Mouse (Mus musculus): ENCODE results near the gene Mmrn1. TPM values are rescaled to one million over a fixed set of nuclear protein-coding genes. Genes with fewer than 3 reads are reported as not detected.

Gene Mmrn1
- polyA plus RNA-seq, 1 experiment from 2014 or later = 8.3 TPM

DNA sequence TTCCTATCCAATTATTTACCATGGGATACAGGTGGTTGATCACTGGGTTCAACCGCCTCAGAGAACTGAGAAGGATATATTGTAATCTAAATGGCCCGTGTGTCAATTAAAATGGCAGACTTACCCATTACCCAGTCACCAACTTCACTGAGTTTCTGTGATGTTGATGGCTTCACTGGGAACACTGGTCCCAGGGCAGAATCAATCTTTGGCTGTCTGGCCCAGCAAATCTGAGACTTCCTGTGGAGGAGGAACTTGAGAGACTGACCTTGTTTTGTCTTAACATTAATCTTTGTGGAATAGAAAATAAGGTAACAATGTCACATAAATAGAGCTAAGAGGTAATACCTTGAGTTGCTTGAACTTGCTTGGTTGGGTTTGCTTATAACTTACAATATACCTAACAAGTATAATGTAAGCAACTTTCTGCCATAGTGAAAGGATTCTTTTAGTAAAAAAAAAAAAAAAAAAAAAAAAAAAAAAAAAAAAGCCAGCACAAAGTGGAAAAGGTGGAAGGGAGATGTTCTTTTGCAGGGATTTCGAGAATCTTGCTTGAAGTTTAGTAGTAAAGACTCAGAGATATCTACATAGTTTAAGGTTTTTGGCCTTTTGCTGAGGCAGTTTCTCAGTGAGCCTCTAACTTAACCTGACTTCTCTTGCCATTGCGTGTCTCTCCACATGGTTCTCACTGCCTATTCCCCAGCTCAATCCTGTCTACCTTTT is 68.8 kb downstream of the Mmrn1 start:
- Histone ChIP-seq H3K4me1 (no peaks in the 10 kb centered on the region), H3K9me3 (replicated peaks) (no peaks in the 10 kb centered on the region), H3K4me2 (replicated peaks) (no peak overlapping the region), H3K27me3 (no peaks in the 10 kb centered on the region), H3K9ac (no peak overlapping the region), H3K4me3 (replicated peaks) (no peak overlapping the region), H3K27ac (replicated peaks) (no peak overlapping the region), H3K36me3 (no peaks in the 10 kb centered on the region)
- WGBS = 79% methylated on average over 4 of the region's 4 CpGs
- no peak for ATAC-seq (ENCODE audit: insufficient number of reproducible peaks, low FRiP score, low TSS enrichment, low read depth)

DNA sequence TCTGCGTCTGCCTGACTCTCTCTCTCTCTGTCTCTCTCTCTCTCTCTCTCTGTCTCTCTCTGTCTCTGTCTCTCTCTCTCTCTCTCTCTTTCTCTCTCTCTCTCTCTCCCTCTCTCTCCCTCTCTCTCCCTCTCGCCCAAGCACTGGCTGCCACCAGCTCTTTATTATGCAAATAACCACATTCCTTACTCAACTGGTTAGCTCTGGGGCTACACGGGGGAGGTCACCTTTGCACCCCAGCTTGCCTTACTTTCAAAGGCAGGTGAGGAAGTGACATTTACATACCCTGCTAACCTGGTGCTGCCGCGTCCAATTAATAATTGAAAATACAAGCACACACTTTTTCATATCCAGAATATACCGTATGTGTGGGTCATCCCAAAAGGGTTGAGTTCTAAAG is 69.3 kb downstream of the Mmrn1 start:
- H3K4me2 ChIP-seq (replicated peaks) = no peak overlapping the region
- H3K4me3 ChIP-seq (replicated peaks) = no peak overlapping the region
- no peaks in the 10 kb centered on the region for H3K27me3 ChIP-seq
- no peak for ATAC-seq (ENCODE audit: insufficient number of reproducible peaks, low FRiP score, low TSS enrichment, low read depth)
- H3K27ac ChIP-seq (replicated peaks) = no peak overlapping the region
- WGBS = 24% methylated on average over 6 of the region's 6 CpGs
- H3K9ac ChIP-seq = no peak overlapping the region
- H3K4me1 ChIP-seq = no peaks in the 10 kb centered on the region
- no peaks in the 10 kb centered on the region for H3K9me3 ChIP-seq (replicated peaks)
- H3K36me3 ChIP-seq = no peaks in the 10 kb centered on the region

DNA sequence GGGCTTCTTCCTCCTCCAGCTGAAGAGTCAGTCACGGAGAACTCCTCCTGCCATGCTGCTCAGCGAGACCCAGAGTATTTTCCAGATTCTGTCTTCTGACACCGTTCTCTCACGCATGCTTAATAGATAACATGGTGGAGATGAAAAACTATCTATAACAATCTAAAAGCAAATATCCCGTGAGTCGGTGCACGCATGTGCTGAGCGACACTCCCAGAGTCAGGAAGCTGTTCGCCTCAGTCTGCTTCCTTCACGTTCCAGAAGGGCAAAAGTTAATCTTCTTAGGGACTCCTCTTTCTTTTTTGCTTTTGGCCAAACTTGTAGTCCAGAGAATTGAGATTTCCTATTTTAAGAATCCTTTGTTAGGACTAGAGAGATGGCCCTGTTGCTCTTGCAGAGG is 69.7 kb downstream of the Mmrn1 start:
- no peaks in the 10 kb centered on the region for H3K27me3 ChIP-seq
- no peak overlapping the region for H3K9ac ChIP-seq
- H3K9me3 ChIP-seq (replicated peaks) = no peaks in the 10 kb centered on the region
- no peaks in the 10 kb centered on the region for H3K4me1 ChIP-seq
- H3K36me3 ChIP-seq = no peaks in the 10 kb centered on the region
- 53% methylated on average over 10 of the region's 10 CpGs for WGBS
- ATAC-seq (ENCODE audit: insufficient number of reproducible peaks, low FRiP score, low TSS enrichment, low read depth) = no peak
- H3K4me3 ChIP-seq (replicated peaks) = no peak overlapping the region
- no peak overlapping the region for H3K27ac ChIP-seq (replicated peaks)
- no peak overlapping the region for H3K4me2 ChIP-seq (replicated peaks)

DNA sequence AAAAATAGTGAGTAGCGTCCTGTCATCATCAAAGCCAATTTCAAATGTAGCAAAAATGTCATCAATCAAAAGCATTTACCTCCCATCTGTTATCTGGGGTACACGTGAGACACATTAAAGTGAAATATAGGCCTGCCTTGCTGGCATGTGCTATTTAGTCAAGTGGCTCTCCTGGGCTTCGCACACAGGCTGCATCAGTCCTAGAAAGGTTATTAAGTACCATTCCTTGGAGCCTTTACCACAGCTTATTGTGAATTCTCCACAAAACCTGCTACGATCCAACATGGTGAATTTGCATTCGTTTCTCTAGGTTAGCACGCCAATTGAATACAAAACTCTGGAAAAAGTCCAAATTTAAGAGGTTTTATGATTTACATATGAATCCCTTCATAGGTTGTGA is 70.8 kb downstream of the Mmrn1 start:
- Histone ChIP-seq H3K9ac (no peak overlapping the region), H3K4me1 (no peaks in the 10 kb centered on the region), H3K27ac (replicated peaks) (no peak overlapping the region), H3K4me3 (replicated peaks) (no peak overlapping the region), H3K36me3 (no peaks in the 10 kb centered on the region), H3K9me3 (replicated peaks) (no peaks in the 10 kb centered on the region), H3K4me2 (replicated peaks) (no peak overlapping the region), H3K27me3 (no peaks in the 10 kb centered on the region)
- WGBS = 44% methylated on average over 6 of the region's 6 CpGs
- no peak for ATAC-seq (ENCODE audit: insufficient number of reproducible peaks, low FRiP score, low TSS enrichment, low read depth)

GRCm38 (mm10) chr6:60996328-60996727 is 71.6 kb downstream of the Mmrn1 start:
- 61% methylated on average over 1 of the region's 1 CpGs for WGBS
- Histone ChIP-seq H3K9ac (no peak overlapping the region), H3K27ac (replicated peaks) (no peak overlapping the region), H3K9me3 (replicated peaks) (no peaks in the 10 kb centered on the region), H3K4me3 (replicated peaks) (no peak overlapping the region), H3K4me2 (replicated peaks) (no peak overlapping the region), H3K36me3 (no peaks in the 10 kb centered on the region), H3K27me3 (no peaks in the 10 kb centered on the region), H3K4me1 (no peaks in the 10 kb centered on the region)
- ATAC-seq (ENCODE audit: insufficient number of reproducible peaks, low FRiP score, low TSS enrichment, low read depth) = no peak

- Histone ChIP-seq H3K4me1 (no peaks in the 10 kb centered on the region), H3K4me2 (replicated peaks) (no peak overlapping the region), H3K9ac (no peak overlapping the region), H3K36me3 (no peaks in the 10 kb centered on the region), H3K9me3 (replicated peaks) (no peaks in the 10 kb centered on the region), H3K27ac (replicated peaks) (no peak overlapping the region), H3K4me3 (replicated peaks) (no peak overlapping the region), H3K27me3 (no peaks in the 10 kb centered on the region)
- WGBS = 84% methylated on average over 6 of the region's 6 CpGs
- no peak for ATAC-seq (ENCODE audit: insufficient number of reproducible peaks, low FRiP score, low TSS enrichment, low read depth)
Observed at GRCm38 (mm10) chr6:61001003-61001790, 76.4 kb downstream of the Mmrn1 start.

DNA sequence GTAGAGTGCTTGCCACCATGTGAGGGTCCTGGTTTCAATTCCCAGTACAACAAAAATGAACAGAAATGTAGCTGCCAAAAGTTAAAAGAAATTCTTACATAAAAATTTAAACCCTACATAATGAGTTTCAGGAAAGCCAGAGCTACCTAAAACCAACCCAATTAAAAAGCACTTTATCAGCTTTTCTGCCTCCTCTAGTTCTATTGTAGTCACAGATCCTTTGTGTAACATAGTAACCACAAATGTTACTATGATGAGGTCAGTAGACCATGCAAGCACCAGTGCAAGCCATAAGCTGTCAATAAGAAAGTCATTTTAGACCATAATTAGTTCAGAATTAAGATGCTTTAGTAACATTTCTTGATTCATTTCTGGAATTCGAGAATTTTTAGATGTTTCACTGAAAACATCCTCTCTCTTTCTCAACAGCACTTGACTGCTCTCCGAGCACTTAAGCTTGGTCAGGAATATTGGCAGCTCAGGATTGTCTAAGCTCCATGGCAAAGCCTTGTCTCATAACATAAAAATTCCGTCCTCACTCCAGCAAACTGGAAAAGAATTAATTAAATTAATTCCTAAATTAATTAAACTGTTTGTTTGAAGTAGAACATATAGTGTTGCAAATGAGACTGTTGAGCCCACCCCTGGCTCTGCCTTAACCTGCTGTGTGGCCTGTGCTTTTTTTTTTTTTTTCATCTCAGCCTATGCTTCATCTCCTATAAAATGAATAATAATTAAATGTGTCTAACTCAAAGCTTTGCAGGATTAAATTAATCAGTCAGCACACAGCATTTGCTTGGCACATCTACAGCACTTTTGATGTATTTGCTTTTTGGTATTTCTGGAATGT is 79.4 kb downstream of the Mmrn1 start:
- Histone ChIP-seq H3K27me3 (no peaks in the 10 kb centered on the region), H3K9ac (no peak overlapping the region), H3K4me1 (no peaks in the 10 kb centered on the region), H3K4me2 (replicated peaks) (no peak overlapping the region), H3K4me3 (replicated peaks) (no peak overlapping the region), H3K9me3 (replicated peaks) (no peaks in the 10 kb centered on the region), H3K27ac (replicated peaks) (no peak overlapping the region), H3K36me3 (no peaks in the 10 kb centered on the region)
- WGBS = 41% methylated on average over 3 of the region's 3 CpGs
- ATAC-seq (ENCODE audit: insufficient number of reproducible peaks, low FRiP score, low TSS enrichment, low read depth) = no peak

DNA sequence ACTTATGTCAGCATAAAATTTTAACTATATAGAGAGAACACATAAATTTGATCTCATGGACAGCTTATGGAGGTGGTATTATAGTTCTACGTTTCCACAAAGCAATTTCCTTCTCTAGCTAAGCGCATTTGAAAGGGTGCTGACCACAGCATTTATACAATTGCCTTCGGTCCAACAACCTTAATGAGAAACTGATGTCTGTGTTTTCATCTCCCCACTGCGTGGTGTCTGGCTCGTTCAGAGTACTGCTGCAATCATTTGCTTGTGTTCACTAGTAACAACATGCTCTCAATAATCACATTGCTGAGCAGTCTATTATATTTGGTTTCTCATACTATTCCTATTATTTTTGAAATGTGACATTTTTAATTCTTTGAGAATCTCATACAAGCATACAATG is 89.0 kb downstream of the Mmrn1 start:
- no peaks in the 10 kb centered on the region for H3K27me3 ChIP-seq
- no peaks in the 10 kb centered on the region for H3K36me3 ChIP-seq
- no peaks in the 10 kb centered on the region for H3K4me1 ChIP-seq
- 32% methylated on average over 5 of the region's 5 CpGs for WGBS
- H3K27ac ChIP-seq (replicated peaks) = no peak overlapping the region
- H3K9me3 ChIP-seq (replicated peaks) = no peaks in the 10 kb centered on the region
- no peak overlapping the region for H3K4me2 ChIP-seq (replicated peaks)
- no peak for ATAC-seq (ENCODE audit: insufficient number of reproducible peaks, low FRiP score, low TSS enrichment, low read depth)
- H3K4me3 ChIP-seq (replicated peaks) = no peak overlapping the region
- no peak overlapping the region for H3K9ac ChIP-seq

DNA sequence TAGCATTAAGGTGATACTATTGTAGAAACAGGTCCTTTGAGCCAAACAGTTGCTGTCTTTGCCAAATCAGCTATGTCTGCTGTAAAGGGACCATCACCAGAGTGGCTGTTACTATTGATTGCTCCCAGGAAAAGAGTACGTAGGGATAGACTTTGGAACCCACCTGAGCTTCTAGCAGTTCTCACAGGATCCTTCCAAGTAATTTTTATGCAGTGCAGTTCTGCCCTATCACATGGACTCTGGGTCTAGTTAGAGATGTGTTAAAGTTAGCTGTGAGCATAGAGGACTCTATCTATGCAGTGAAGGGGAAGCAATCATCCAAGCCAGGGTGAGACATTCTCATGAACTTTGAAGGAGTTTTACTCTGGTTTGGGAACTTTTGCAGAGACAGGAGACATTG is 94.9 kb downstream of the Mmrn1 start:
- WGBS = 74% methylated on average over 1 of the region's 1 CpGs
- ATAC-seq (ENCODE audit: insufficient number of reproducible peaks, low FRiP score, low TSS enrichment, low read depth) = no peak
- no peaks in the 10 kb centered on the region for H3K4me1 ChIP-seq
- no peaks in the 10 kb centered on the region for H3K27me3 ChIP-seq
- H3K4me2 ChIP-seq (replicated peaks) = no peak overlapping the region
- H3K4me3 ChIP-seq (replicated peaks) = no peak overlapping the region
- H3K36me3 ChIP-seq = no peaks in the 10 kb centered on the region
- no peak overlapping the region for H3K9ac ChIP-seq
- no peaks in the 10 kb centered on the region for H3K9me3 ChIP-seq (replicated peaks)
- no peak overlapping the region for H3K27ac ChIP-seq (replicated peaks)

GRCm38 (mm10) chr6:61020995-61021394 is 96.2 kb downstream of the Mmrn1 start:
- H3K9ac ChIP-seq = no peak overlapping the region
- WGBS = 35% methylated on average over 1 of the region's 1 CpGs
- H3K4me3 ChIP-seq (replicated peaks) = no peak overlapping the region
- H3K4me2 ChIP-seq (replicated peaks) = no peak overlapping the region
- no peak for ATAC-seq (ENCODE audit: insufficient number of reproducible peaks, low FRiP score, low TSS enrichment, low read depth)
- no peaks in the 10 kb centered on the region for H3K4me1 ChIP-seq
- H3K27me3 ChIP-seq = no peaks in the 10 kb centered on the region
- no peak overlapping the region for H3K27ac ChIP-seq (replicated peaks)
- no peaks in the 10 kb centered on the region for H3K36me3 ChIP-seq
- H3K9me3 ChIP-seq (replicated peaks) = no peaks in the 10 kb centered on the region

DNA sequence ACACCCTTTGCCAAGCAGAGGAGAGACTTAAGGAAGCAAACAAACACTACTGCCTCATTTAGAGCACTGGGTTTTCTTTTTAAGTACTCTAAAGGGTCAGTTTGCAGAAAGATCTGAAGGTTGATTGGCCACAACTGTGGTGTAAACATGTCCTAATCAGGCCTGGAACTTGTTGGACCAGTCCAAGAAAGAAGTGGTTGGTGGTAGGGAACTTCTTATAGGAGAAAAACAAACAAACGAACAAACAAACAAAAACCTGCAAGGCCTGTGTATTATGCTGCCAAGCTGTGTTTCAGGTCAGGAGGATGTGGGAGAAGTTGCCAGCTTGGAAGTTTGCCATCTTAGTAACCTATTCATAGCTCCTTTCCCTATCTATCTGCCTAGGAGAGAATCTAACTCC is 108.5 kb downstream of the Mmrn1 start:
- Histone ChIP-seq H3K4me3 (replicated peaks) (no peak overlapping the region), H3K9ac (no peak overlapping the region), H3K4me2 (replicated peaks) (no peak overlapping the region), H3K9me3 (replicated peaks) (no peaks in the 10 kb centered on the region), H3K27ac (replicated peaks) (no peak overlapping the region), H3K27me3 (no peaks in the 10 kb centered on the region), H3K36me3 (no peaks in the 10 kb centered on the region), H3K4me1 (no peaks in the 10 kb centered on the region)
- no peak for ATAC-seq (ENCODE audit: insufficient number of reproducible peaks, low FRiP score, low TSS enrichment, low read depth)
- WGBS = 67% methylated on average over 1 of the region's 1 CpGs
